Mouse (Mus musculus): ENCODE results near the gene Ilvbl.

DNA sequence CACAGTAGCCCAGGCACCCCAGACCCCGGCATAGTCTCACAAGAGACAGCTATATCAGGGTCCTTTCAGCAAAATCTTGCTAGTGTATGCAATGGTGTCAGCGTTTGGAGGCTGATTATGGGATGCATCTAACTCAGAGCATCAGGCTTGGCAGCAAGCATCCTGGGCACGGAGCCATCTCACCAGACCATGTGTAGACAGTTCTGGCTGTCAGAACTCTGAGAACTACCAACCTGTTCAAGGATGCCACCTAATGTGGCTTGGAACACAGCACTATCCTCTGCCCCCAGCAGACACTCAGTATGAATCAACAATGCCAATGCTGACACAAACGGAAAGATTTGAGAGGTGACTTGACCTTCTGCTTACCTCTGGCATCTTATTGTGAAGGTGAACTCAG, 56.0 kb downstream of the Ilvbl start:
- no peak for TF ChIP-seq CTCF (IDR thresholded peaks at IDR 0.05; ENCODE audit: low read depth)
- no peak for TF ChIP-seq EP300 (IDR thresholded peaks at IDR 0.05; ENCODE audit: low read depth)

Measured in heart, postnatal 0 days (tissue).